Mouse (Mus musculus) liver, embryonic 15.5 days (tissue): ENCODE results near the gene Qk. TPM values are rescaled to one million over a fixed set of nuclear protein-coding genes. Genes with fewer than 3 reads are reported as not detected.

ENCODE experiments used
- ATAC-seq: fragments of 200-750 bp; cut with Nextera tagmentation; 2 replicates; pipeline ENCODE4 v1.8.0; 2017; ENCODE audit warnings: moderate number of reproducible peaks, mild to moderate bottlenecking, moderate library complexity; ENCODE audit not compliant: insufficient read depth
- H3K27ac ChIP-seq: fragments of 300-500 bp; sonication (generic); replicated peaks from 2 replicates; pipeline ENCODE4 v1.5.1; 2015; ENCODE audit warnings: mild to moderate bottlenecking, inconsistent platforms
- H3K27me3 ChIP-seq: fragments of 300-500 bp; sonication (generic); 2 replicates; pipeline ENCODE4 v1.6.1; 2015; ENCODE audit warnings: mild to moderate bottlenecking, inconsistent platforms
- H3K36me3 ChIP-seq: fragments of 300-500 bp; sonication (generic); replicated peaks from 2 replicates; pipeline ENCODE4 v1.6.1; 2015; ENCODE audit warnings: moderate library complexity, mild to moderate bottlenecking, inconsistent platforms
- H3K4me1 ChIP-seq: fragments of 300-500 bp; sonication (generic); replicated peaks from 2 replicates; pipeline ENCODE4 v1.6.1; 2015; ENCODE audit warnings: inconsistent platforms
- H3K4me2 ChIP-seq: fragments of 300-500 bp; sonication (generic); 2 replicates; pipeline ENCODE4 v1.6.1; 2015; ENCODE audit warnings: moderate library complexity, mild to moderate bottlenecking, inconsistent platforms
- H3K4me3 ChIP-seq: fragments of 300-500 bp; sonication (generic); replicated peaks from 2 replicates; pipeline ENCODE4 v1.5.1; 2015; ENCODE audit warnings: mild to moderate bottlenecking, inconsistent platforms
- H3K9ac ChIP-seq: fragments of 300-500 bp; sonication (generic); 2 replicates; pipeline ENCODE4 v1.6.1; 2015; ENCODE audit warnings: moderate library complexity, mild to moderate bottlenecking, inconsistent platforms
- H3K9me3 ChIP-seq: fragments of 300-500 bp; sonication (generic); replicated peaks from 2 replicates; pipeline ENCODE4 v1.6.1; 2016; ENCODE audit warnings: inconsistent platforms
- WGBS: fragments of 180-500 bp; shearing (Covaris S2); methylation state at CpG from one replicate; pipeline ENCODE4 v1.1.7; 2015; ENCODE audit warnings: mixed read lengths; ENCODE audit not compliant: insufficient replicate concordance; 5-methylcytosine and 5-hydroxymethylcytosine counted together
- polyA plus RNA-seq: library from polyadenylated mRNA; unstranded; fragments of >200 nt; fragmentation: Nextera tagmentation; extraction: Ambion mirVana; gene quantifications from 2 replicates; pipeline ENCODE4 v1.2.1, GENCODE M21; 2015

Gene Qk
- polyA plus RNA-seq, 1 experiment from 2014 or later, result 6.4 TPM

DNA sequence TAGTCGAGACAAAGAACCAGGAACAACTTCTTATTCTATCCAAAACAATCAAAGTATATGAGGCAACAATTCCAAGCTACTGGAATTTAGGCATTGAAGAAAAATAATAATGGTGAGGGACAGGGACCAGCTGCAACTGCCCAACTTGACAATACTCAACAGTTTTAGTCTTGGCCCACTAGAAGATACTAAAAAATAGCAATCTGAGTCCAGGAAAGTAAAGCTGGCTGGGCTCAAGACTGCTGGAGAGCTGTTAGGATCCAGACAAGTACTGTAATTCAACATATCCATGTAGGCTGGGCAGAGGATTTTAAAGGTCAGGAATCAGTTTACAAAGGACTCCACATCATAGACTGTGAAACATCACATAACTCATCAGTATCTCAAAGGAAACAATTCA lies 79.6 kb downstream of the Qk start:
- ATAC-seq, result no peak
- Histone ChIP-seq H3K4me2 (no peak overlapping the region), H3K9me3 (no peaks in the 10 kb centered on the region), H3K27ac (no peak overlapping the region), H3K9ac (no peak overlapping the region), H3K4me1 (0 out of 2 replicates have a peak, but pooled peaks cover 4% of the 10 kb centered on the region), H3K36me3 (peaks cover 6% of the 10 kb centered on the region; the same call in 1 of the 2 replicates), H3K4me3 (no peak overlapping the region), H3K27me3 (no peaks in the 10 kb centered on the region)
- WGBS, result 63% methylated on average over 1 of the region's 1 CpGs

DNA sequence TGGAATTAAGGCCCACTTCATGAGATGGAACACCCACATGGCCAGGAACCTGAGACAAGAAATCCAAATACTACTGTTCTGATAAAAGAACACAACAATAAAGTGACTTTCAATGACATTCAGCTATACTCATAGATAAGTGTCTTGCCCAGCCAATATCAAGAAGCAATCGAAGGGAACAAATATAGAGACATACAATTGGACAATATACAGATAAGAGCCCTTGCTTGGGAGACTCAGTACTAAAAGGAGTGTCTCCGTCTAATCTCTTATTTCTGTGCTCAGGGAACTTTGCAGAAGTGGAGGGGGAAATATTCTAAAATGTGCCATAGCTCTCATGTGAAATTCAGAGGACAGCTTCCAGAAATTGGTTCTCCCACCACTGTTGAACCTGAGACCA lies 83.1 kb downstream of the Qk start:
- ATAC-seq, result no peak
- 39% methylated on average over 2 of the region's 2 CpGs for WGBS
- H3K36me3 ChIP-seq, result peaks cover 10% of the 10 kb centered on the region; the same call in 1 of the 2 replicates

DNA sequence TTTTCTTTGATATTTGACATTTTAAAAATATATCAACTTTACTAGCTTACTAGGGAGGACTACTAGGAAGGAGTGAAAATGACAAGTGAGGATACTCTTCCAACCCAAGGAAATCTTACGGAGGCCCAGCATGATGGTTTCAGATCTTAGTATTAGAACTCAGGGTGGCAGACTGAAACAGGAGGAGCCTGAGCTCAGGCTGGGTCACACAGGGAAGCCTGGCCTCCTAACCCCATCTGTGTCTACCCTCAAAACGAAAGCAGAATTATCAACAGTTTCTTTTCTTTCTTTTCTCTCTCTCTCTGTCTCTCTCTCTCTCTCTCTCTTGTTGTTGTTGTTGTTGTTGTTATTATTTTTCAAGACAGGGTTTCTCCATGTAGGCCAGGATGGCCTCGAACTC lies 87.2 kb downstream of the Qk start:
- Histone ChIP-seq H3K4me1 (0 out of 2 replicates have a peak, but pooled peaks cover 4% of the 10 kb centered on the region), H3K36me3 (peaks cover 10% of the 10 kb centered on the region; the same call in 1 of the 2 replicates), H3K9ac (no peak overlapping the region), H3K27ac (no peak overlapping the region), H3K9me3 (no peaks in the 10 kb centered on the region), H3K27me3 (no peaks in the 10 kb centered on the region), H3K4me2 (no peak overlapping the region), H3K4me3 (no peak overlapping the region)
- 69% methylated on average over 3 of the region's 3 CpGs for WGBS
- no peak for ATAC-seq

More for the DNA sequence above, 83.1 kb downstream of the Qk start:
- Histone ChIP-seq H3K4me2 (no peak overlapping the region), H3K4me1 (0 out of 2 replicates have a peak, but pooled peaks cover 4% of the 10 kb centered on the region), H3K4me3 (no peak overlapping the region), H3K27ac (no peak overlapping the region), H3K9ac (no peak overlapping the region), H3K9me3 (no peaks in the 10 kb centered on the region), H3K27me3 (no peaks in the 10 kb centered on the region)

DNA sequence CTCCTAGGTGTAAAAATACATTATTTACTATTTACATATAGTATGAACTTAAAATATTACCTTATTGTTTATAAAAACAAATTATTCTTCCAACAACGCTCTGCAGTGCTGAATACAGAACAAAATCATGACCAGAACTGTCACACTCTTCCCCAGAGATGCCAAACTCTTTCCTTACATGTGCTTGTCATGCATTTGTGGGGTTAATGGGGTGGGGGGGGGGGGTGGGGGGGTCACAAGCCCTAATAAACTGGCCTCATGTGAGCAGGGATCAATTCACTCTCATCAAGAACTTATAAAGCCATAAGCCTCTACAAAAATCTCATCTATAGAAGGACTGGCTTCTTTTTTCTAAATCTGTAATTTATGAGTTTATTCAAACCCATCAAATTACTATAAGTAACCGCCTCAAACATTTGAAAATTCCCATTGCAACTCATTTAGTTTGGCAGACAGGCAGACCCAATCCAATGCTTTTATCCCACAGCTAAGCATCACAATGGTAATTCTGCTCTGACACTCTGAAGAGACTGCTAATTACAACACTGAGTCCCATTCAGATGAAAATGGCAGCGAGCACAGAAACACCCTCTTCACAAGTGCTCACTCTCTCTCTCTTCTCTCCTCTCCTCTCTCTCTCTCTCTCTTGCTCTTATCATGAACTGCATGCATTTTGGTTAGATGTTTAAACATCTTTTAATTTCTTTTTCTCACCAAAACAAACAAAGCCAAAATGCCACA lies 91.7 kb downstream of the Qk start:
- no peak for ATAC-seq
- no peak overlapping the region for H3K27ac ChIP-seq
- H3K4me2 ChIP-seq, result no peak overlapping the region
- H3K9me3 ChIP-seq, result no peaks in the 10 kb centered on the region
- H3K4me1 ChIP-seq, result no peaks in the 10 kb centered on the region
- 79% methylated on average over 3 of the region's 3 CpGs for WGBS
- no peaks in the 10 kb centered on the region for H3K36me3 ChIP-seq
- no peak overlapping the region for H3K9ac ChIP-seq
- no peaks in the 10 kb centered on the region for H3K27me3 ChIP-seq
- H3K4me3 ChIP-seq, result no peak overlapping the region

DNA sequence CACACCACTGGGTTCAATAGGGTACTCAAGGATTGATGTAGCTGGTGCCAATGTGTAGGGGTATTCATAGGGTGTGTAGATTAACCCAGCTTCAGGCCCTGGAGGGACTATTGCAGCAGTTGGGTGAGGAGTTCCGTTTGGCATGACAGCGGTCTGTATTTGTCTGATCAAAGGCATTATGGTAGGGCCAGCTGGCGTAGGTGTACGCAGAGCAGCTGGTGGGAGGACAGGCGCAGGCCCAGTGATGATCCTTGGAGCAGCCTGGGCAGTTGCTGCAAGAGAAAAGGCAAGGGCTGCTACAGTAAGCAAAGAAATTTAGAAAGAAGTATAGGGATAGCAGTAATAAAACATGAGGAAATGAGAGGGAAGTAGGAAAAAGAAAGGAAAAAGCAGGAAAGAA lies 103.5 kb downstream of the Qk start:
- 94% methylated on average over 5 of the region's 5 CpGs for WGBS
- Histone ChIP-seq H3K9me3 (no peaks in the 10 kb centered on the region), H3K9ac (no peak overlapping the region), H3K4me2 (no peak overlapping the region), H3K4me1 (no peaks in the 10 kb centered on the region), H3K27ac (no peak overlapping the region), H3K36me3 (peaks cover 14% of the 10 kb centered on the region), H3K4me3 (no peak overlapping the region), H3K27me3 (no peaks in the 10 kb centered on the region)
- ATAC-seq, result no peak

DNA sequence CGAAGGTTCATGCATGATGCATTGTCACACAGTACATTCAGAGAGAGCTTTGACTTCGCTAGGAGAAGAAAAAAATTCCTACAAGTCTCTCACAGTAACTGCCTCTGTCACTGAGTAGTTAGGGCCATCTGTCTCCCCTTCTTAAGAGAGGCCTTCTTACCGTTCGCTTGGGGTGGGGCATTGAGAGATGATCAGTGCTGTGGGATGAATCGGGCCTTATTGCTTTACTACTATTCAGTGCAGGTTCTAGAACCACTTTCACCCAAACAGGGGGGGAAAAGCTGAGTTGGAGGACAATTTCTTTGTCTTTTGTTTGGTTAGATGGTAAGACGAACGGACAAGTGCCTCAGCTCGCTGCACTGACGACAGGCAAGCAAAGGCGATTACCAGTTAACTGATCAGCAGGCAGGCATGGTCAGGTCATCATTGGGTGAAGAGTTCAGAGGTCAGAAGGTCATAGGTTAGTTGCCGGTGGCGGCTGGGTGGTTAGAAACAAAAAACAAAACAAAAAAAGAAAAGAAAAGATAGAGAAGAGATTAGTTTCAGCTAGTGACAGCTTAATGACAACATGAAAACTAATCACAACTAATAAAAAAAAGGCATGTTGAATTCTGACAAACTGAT lies 110.4 kb downstream of the Qk start:
- no peak for ATAC-seq
- no peaks in the 10 kb centered on the region for H3K4me1 ChIP-seq
- no peak overlapping the region for H3K4me2 ChIP-seq
- H3K9ac ChIP-seq, result no peak overlapping the region
- H3K4me3 ChIP-seq, result no peak overlapping the region
- peaks cover 21% of the 10 kb centered on the region for H3K36me3 ChIP-seq
- H3K27ac ChIP-seq, result no peak overlapping the region
- no peaks in the 10 kb centered on the region for H3K9me3 ChIP-seq
- 75% methylated on average over 12 of the region's 12 CpGs for WGBS
- H3K27me3 ChIP-seq, result no peaks in the 10 kb centered on the region

- H3K9me3 ChIP-seq, result no peaks in the 10 kb centered on the region
- no peaks in the 10 kb centered on the region for H3K4me1 ChIP-seq
- H3K4me2 ChIP-seq, result no peak overlapping the region
- H3K4me3 ChIP-seq, result no peak overlapping the region
- no peak overlapping the region for H3K9ac ChIP-seq
- H3K27ac ChIP-seq, result no peak overlapping the region
- no peaks in the 10 kb centered on the region for H3K27me3 ChIP-seq
- 0 out of 2 replicates have a peak, but pooled peaks cover 2% of the 10 kb centered on the region for H3K36me3 ChIP-seq
- ATAC-seq, result no peak
- 82% methylated on average over 2 of the region's 2 CpGs for WGBS
Measured at GRCm38 (mm10) chr17:10198662-10199061, 121.0 kb downstream of the Qk start.

GRCm38 (mm10) chr17:10198231-10198630 lies 121.4 kb downstream of the Qk start:
- H3K4me1 ChIP-seq, result no peaks in the 10 kb centered on the region
- no peak overlapping the region for H3K27ac ChIP-seq
- H3K4me3 ChIP-seq, result no peak overlapping the region
- H3K36me3 ChIP-seq, result 0 out of 2 replicates have a peak, but pooled peaks cover 2% of the 10 kb centered on the region
- no peak overlapping the region for H3K9ac ChIP-seq
- ATAC-seq, result no peak
- H3K4me2 ChIP-seq, result no peak overlapping the region
- H3K27me3 ChIP-seq, result no peaks in the 10 kb centered on the region
- WGBS, result 86% methylated on average over 3 of the region's 3 CpGs
- no peaks in the 10 kb centered on the region for H3K9me3 ChIP-seq

DNA sequence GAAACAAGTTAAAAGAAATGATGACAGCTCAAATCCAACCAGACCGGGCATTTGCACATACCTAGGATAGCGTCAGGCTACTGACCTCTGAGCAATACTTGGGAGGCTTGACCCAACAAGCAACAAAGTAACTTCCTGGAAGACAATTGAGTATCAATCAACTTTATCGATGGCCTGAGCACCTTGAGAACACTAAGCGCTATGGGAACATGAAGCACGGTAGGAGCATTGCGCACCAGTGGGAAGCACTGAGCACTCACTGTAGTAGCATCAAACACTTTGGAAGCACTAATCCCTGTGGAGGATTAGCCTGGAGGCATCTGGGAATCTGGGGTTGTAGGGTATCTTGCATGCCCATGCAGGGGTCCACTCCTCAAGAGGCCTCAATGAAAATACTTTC lies 124.0 kb downstream of the Qk start:
- Histone ChIP-seq H3K9ac (no peak overlapping the region), H3K4me3 (no peak overlapping the region), H3K4me1 (no peaks in the 10 kb centered on the region), H3K9me3 (no peaks in the 10 kb centered on the region), H3K27me3 (no peaks in the 10 kb centered on the region), H3K4me2 (no peak overlapping the region), H3K36me3 (0 out of 2 replicates have a peak, but pooled peaks cover 2% of the 10 kb centered on the region), H3K27ac (no peak overlapping the region)
- WGBS, result 86% methylated on average over 6 of the region's 6 CpGs
- no peak for ATAC-seq

DNA sequence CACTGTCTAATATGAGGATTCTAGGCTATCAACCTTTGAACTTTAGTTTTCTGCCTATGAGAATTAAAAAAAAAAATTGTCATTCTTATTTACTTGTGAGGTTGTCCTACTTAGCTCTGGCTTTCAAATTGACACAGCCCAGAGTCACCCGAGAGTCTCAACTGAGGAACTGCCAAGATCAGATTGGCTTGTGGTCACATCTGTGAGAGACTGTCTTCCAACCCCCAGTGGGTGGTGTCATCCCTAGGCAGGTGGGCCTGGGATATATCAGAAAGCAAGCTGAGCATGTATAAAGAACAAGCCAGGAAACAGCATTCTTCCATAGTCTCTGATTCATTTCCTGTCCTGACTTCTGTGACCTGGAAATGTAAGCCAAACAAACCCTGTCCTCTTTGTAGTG lies 128.8 kb downstream of the Qk start:
- H3K9me3 ChIP-seq, result no peaks in the 10 kb centered on the region
- no peak for ATAC-seq
- no peak overlapping the region for H3K27ac ChIP-seq
- no peaks in the 10 kb centered on the region for H3K27me3 ChIP-seq
- no peak overlapping the region for H3K9ac ChIP-seq
- WGBS, result 25% methylated on average over 1 of the region's 1 CpGs
- no peaks in the 10 kb centered on the region for H3K4me1 ChIP-seq
- H3K4me2 ChIP-seq, result no peak overlapping the region
- H3K36me3 ChIP-seq, result no peaks in the 10 kb centered on the region
- no peak overlapping the region for H3K4me3 ChIP-seq

DNA sequence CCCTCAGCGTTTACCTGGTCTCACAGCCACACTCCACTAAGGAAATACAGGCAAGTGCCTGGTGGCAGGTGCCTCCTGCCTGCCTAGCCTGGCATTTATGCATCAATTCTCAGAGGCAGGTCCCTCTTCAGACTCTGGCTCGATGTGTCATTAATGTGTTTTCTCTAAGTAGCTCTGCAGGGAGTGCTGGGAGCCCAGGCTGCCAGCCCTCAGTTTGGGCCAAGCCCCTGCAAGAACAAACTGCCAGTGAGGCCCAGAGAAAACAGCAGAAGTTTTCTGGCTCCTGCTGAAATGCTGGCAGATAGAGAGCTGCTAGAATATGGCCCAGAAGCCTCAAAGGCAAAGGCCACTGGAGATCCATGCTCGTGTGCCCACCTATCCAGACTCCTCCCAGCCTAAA lies 131.2 kb downstream of the Qk start:
- 35% methylated on average over 3 of the region's 3 CpGs for WGBS
- H3K9ac ChIP-seq, result no peak overlapping the region
- H3K9me3 ChIP-seq, result no peaks in the 10 kb centered on the region
- no peaks in the 10 kb centered on the region for H3K4me1 ChIP-seq
- H3K36me3 ChIP-seq, result no peaks in the 10 kb centered on the region
- H3K4me3 ChIP-seq, result no peak overlapping the region
- no peak overlapping the region for H3K27ac ChIP-seq
- no peak for ATAC-seq
- no peaks in the 10 kb centered on the region for H3K27me3 ChIP-seq
- no peak overlapping the region for H3K4me2 ChIP-seq
